8 mouse cellular contexts compared by ENCODE assay signal in the genomic region with DNA sequence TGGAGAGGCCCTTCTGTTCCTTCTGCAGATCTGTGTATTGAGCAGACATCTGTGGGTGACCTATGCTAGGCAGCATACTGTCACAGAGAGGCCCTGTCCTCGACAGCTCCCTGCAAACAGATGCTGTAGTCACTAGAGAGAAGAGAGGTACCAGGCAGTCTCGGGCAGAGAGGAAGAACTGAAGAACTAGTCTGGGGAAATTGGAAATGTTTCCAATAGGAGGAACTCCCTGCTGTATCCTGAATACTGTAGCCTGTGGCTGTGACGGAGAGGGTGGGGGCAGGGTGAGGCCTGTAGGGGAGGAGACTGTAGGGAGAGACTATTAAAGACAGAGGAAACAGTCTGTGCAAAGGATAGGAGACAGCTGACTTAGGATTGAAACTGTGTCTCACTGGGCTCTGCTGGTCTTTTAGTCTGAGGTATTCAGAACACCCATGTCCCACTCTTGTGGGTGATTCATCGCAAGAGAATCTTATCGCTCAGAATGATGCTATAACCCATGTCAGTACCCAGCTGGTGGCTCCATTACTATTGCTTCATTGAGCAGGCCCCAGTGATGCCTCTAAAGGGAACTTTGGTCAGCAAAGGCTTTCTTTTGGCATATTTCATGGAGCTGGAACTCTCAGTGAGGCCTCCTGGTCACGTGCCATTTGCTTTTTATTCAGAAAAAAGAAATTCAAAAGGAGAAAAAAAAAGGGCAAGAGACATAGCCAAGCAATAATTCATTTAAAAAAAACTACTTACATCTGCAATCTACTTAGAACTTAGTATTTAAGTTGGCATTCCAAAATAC. TPM values are rescaled to one million over a fixed set of nuclear protein-coding genes. Genes with fewer than 3 reads are reported as not detected.
DNase-seq lines count a peak whose midpoint lies in the region; ATAC-seq and TF ChIP-seq lines count a peak whose summit lies in the region.

No protein-coding gene starts in this region.

- no peak overlapping the region for H3K4me3 ChIP-seq in testis, adult 2 months (ENCODE audit: control insufficient read depth, low read depth, low read length)
- no peak overlapping the region for H3K4me3 ChIP-seq in hindbrain, postnatal 0 days (ENCODE audit: low read length)

- H3K27ac ChIP-seq in testis, adult 2 months (ENCODE audit: control insufficient read depth, insufficient read depth, low read depth, low read length) = peak overlapping the region; percentile 52
- H3K27ac ChIP-seq in hindbrain, postnatal 0 days = peak overlapping the region; percentile 52; the same call in 1 of the 2 replicates

- peak; percentile 55 for DNase-seq in adrenal gland, postnatal 10 days
- no peak for DNase-seq in adrenal gland, postnatal 4 days (ENCODE audit: low spot score in 2 of 2)
- no peak for DNase-seq in testis, postnatal 14 days (ENCODE audit: low spot score)
- DNase-seq in hindbrain, postnatal 0 days (ENCODE audit: low spot score) = no peak
- DNase-seq in lung, postnatal 25 days (ENCODE audit: low spot score) = peak; percentile 42
- no peak for DNase-seq in left cerebral cortex, postnatal 4 days

- H3K27me3 ChIP-seq in testis, adult 2 months (ENCODE audit: control insufficient read depth, insufficient read depth, low read length) = no peaks in the 10 kb centered on the region
- no peaks in the 10 kb centered on the region for H3K27me3 ChIP-seq in hindbrain, postnatal 0 days (ENCODE audit: insufficient read depth, low read length)

- intact Hi-C loops in left cerebral cortex, postnatal 4 days (cut with DNase I) = no loop called here

- WGBS in hindbrain, postnatal 0 days = 31% methylated on average over 6 of the region's 6 CpGs

- TF ChIP-seq CTCF in testis, adult 2 months (IDR thresholded peaks at IDR 0.05; ENCODE audit: control insufficient read depth, insufficient read depth, insufficient replicate concordance, low read depth, low read length) = no peak
- no peak for TF ChIP-seq CTCF in hindbrain, postnatal 0 days (IDR thresholded peaks at IDR 0.05; ENCODE audit: low read depth)

- H3K9me3 ChIP-seq in hindbrain, postnatal 0 days (ENCODE audit: low read length) = no peaks in the 10 kb centered on the region

- no peak overlapping the region for H3K4me2 ChIP-seq in hindbrain, postnatal 0 days (ENCODE audit: low read depth, low read length)

- H3K36me3 ChIP-seq in testis, adult 2 months (ENCODE audit: control insufficient read depth, insufficient read depth, low read length) = no peaks in the 10 kb centered on the region
- H3K36me3 ChIP-seq in hindbrain, postnatal 0 days (ENCODE audit: insufficient read depth, low read length) = no peaks in the 10 kb centered on the region

- no peak for TF ChIP-seq POLR2A in testis, adult 2 months (IDR thresholded peaks at IDR 0.05; ENCODE audit: control insufficient read depth, low read depth, low read length)

- H3K9ac ChIP-seq in hindbrain, postnatal 0 days (replicated peaks; ENCODE audit: low read length) = no peak overlapping the region

- peak; percentile 78 for ATAC-seq in hindbrain, postnatal 0 days
- no peak for ATAC-seq in monocyte, adult 5-6 weeks (replicated peaks; ENCODE audit: insufficient number of reproducible peaks, low FRiP score, low TSS enrichment, poor library complexity, severe bottlenecking)

- H3K4me1 ChIP-seq in testis, adult 2 months (ENCODE audit: control insufficient read depth, insufficient read depth, low read length) = no peaks in the 10 kb centered on the region; the same call in none of the 2 replicates
- peaks cover 9% of the 10 kb centered on the region for H3K4me1 ChIP-seq in hindbrain, postnatal 0 days (ENCODE audit: insufficient read depth, low read length)

RNA-seq across cellular contexts. Expression of gene Elmo1, which starts 43.4 kb away (rescaled TPM):
- 10 to 100 TPM; 17.9 to 24.9 TPM for total RNA-seq in adrenal gland, postnatal 10 days (2021)
- total RNA-seq in adrenal gland, postnatal 4 days (2021) = 10 to 100 TPM; 26.2 to 28.2 TPM
- polyA plus RNA-seq in testis, adult 2 months (2012; rRNA removed) = 16.3 and 17.9 TPM in 2 replicates
- total RNA-seq in hindbrain, postnatal 0 days (2014; rRNA removed) = 31.1 and 35.8 TPM in 2 replicates
- polyA plus RNA-seq in hindbrain, postnatal 0 days (2015; fragmentation: Nextera tagmentation; extraction: Ambion mirVana) = 37.4 and 37.5 TPM in 2 replicates
- total RNA-seq in monocyte, adult 5-6 weeks (2017) = 61.8 to 124 TPM (median 71.9 TPM) in 3 replicates
- 10 to 100 TPM; 46.6 to 46.9 TPM for total RNA-seq in left cerebral cortex, postnatal 4 days (2021)

Comparison
In these comparisons a context has a peak if more than half of its experiments do, and no peak if none do; other contexts are left out.
1. DNase-seq: peak in adrenal gland, postnatal 10 days (single experiment) and lung, postnatal 25 days (single experiment); none in adrenal gland, postnatal 4 days (0 of 2), testis, postnatal 14 days (single experiment), hindbrain, postnatal 0 days (single experiment) and left cerebral cortex, postnatal 4 days (single experiment).